Mouse (Mus musculus) c-Kit-negative CD71-positive TER-119-positive erythroid progenitor cells, embryonic 14.5 days (primary cell): ENCODE results near the gene Itgav.

Experiments
- DNase-seq: peaks from one replicate; pipeline ENCODE4 v3.0.0-alpha.2; 2013; ENCODE audit warnings: low read depth, low spot score

Itgav gene

GRCm38 (mm10) chr2:83723921-83724826, at the start of gene Itgav:
Gene Itgav, plus strand, starts transcription at chr2:83724397.
- no peak for DNase-seq

- no peak for DNase-seq
Observed at GRCm38 (mm10) chr2:83674421-83674820, 49.8 kb upstream of the Itgav start.

DNA sequence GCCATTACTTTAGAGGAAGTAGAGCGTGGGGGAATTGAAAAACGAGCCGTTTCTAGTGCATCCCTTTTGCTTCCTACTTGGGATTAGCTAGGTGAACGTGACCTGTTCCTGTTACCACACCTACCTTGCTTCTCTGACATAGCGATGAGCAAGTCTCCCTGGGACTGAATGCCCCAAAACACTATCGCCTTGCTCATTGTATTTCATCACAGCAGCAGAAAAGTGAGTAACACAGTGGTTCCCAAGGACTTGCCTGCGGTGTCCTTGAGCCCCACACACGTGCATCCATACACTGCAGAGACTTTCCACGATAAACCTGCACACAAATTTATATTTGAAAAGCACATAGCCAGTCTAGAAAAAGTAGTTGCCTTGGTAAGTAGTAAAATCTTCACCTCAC, 49.3 kb upstream of the Itgav start:
- no peak for DNase-seq

DNA sequence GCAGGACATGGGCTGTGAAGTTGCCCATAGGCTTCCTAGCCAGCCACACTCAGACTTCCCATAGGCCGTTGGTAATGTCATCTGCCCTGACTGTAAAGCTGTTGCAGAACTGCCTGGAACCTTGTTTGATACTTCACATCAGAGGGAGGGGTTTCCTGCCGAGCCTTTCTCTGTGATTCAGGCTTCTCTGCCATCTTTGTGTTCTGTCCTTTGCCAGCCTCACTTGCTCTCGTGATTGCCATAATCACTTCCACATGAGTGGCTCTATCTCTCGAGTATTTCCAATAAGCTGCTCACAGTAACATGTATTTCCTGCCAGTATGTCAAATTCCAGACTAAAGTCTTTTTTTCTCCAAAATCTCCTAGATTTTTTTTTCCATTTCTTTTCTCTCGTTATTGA, 48.5 kb upstream of the Itgav start:
- DNase-seq: no peak

DNA sequence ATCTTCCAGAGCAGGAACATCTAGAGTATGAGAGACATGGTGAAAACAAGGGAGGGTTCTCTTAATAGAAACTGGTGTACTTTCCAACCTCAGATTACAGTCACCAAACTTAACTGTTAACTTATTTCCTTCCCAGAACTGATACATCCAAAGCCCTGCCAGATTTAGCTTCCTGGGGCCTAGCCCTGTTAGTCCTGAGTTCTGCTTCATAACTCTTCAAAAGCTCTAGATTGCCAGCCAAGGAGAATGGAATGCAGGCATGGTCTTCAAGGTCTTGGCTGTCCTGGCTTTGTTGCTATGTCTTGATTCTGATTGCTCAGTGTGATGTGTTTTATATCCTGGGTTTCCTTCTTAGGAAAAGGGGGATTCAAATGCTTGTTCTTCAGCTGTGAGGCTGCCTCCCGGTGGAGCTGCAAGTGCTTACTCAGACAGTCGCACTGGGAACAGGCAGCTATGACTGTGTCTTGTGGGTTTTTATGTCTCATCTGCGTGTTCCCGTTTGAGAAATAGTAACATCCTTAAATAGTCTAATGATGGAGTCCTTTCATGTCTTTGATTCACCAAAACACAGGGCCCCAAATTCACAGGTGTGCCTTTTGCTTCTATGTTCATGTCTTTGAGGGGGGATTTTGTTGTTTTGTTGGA, 47.8 kb upstream of the Itgav start:
- no peak for DNase-seq

- no peak for DNase-seq
Observed at GRCm38 (mm10) chr2:83681332-83681731, 42.9 kb upstream of the Itgav start.

- DNase-seq: no peak
Observed at GRCm38 (mm10) chr2:83681785-83682184, 42.4 kb upstream of the Itgav start.

GRCm38 (mm10) chr2:83682282-83682681, 41.9 kb upstream of the Itgav start:
- DNase-seq: no peak

GRCm38 (mm10) chr2:83683731-83684519, 40.3 kb upstream of the Itgav start:
- no peak for DNase-seq

GRCm38 (mm10) chr2:83684691-83685090, 39.5 kb upstream of the Itgav start:
- no peak for DNase-seq

DNA sequence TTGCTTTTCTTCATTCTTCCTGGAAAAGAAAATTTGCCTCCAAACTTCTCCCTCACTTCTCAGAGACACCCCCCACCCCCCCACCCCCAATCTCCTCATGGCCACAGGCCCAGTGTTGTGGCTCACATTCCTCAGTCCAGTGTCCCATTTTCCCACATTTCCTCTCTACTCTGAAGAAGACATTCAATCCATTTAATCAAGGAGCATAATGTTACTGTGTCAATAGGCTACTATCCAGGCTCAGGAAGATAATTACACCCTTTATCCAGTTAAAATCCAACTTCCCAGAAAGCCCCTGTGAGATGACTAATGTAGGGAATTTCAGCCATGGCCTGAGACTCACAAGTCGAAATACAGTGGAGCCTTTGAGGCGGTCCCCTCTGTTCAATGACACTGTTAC, 33.8 kb upstream of the Itgav start:
- DNase-seq: no peak

- no peak for DNase-seq
Observed at GRCm38 (mm10) chr2:83692651-83693545, 31.3 kb upstream of the Itgav start.

- DNase-seq: no peak
Observed at GRCm38 (mm10) chr2:83694061-83694460, 30.1 kb upstream of the Itgav start.

DNA sequence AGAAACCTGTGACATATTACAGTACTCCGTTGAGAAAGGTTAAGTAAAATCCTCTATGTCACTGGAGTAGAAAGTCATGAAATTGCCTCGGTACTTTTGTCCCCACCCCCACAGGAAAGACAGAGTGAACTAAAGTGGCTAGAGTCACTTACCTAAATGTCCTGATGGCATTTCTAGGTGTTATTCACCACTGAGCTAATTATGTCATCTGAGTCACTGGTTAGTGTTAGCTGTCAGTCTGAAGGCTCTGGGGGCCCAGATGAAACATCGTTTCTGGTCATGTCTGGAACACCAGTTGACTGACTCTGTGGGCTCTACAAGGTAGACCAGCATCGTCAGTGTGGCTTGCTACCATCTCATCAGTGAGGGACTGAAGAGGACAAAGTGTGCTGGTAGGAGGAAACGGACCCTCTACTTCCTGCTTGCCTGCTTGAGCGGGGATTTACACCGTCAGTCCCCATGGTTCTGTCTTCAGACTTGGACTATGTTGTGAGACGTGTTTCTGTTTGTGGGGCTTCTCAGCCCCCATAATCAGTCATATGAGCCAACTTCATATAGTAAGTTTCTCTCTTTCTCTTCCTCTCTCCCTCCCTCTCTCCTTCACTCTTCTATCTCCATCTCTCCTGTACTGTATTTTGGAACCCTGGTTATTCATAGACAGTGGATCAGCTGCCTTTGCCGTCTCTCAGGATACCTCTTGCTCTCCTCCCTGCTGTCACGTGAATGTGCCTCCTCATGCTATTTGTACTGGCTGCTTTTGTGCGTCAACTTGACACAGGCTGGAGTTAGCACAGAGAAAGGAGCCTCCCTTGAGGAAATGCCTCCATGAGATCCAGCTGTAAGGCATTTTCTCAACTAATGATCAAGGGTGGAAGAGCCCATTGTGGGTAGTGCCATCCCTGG, 28.6 kb upstream of the Itgav start:
- DNase-seq: no peak

DNA sequence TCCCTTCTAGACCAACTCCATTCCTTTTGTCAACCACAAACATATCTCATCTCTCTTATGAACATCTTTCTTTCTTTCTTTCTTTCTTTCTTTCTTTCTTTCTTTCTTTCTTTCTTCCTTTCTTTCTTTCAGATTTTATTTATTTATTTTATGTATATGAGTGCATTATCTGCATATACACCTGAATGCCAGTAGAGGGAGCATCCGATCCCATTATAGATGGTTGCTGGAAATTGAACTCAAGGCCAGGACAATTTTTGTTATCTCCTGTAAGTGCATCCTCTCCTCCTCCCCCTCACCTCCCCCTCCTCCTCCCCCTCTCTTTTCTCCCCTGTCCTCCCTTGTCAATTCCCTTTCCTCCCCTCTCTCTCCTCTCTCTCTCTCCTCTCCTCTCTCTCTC, 25.7 kb upstream of the Itgav start:
- no peak for DNase-seq

- DNase-seq: no peak
Observed at GRCm38 (mm10) chr2:83699324-83699723, 24.9 kb upstream of the Itgav start.

GRCm38 (mm10) chr2:83700667-83701066, 23.5 kb upstream of the Itgav start:
- DNase-seq: no peak

DNA sequence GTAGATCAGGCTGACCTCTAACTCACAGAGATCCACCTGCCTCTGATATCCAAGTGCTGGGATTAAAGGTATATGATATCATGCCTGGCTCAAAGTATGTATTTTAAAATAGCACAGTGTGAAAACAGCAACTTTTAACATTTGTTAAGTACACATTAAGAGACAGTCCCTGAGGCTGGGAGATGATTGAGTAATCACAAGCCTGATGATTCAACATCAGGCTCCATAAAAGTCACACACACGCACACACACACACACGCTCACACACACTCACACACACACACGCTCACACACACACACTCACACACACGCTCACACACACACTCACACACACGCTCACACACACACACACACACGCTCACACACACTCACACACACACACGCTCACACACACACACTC, 21.8 kb upstream of the Itgav start:
- no peak for DNase-seq

- DNase-seq: no peak
Observed at GRCm38 (mm10) chr2:83705580-83706158, 18.5 kb upstream of the Itgav start.
